In the genomic region with DNA sequence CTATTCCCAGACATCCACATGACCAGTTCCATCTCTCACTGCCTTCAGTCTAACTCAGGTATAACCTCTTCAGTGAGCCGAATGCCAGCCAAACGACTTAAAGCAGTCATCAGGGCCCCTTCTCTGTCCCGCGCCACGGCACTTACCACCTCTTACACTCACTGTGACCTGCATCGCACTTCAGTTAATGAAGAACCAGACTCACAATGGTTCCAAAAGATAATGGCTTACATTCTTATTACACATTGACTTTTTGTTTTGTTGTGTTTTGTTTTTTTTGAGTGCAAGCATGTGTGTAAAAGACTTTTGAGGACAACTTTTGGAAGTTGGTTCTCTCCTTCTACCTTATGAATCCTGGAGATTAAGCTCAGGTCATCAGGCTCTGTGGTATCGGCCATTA, we compare ENCODE assay signal across 27 mouse cellular contexts. TPM values are rescaled to one million over a fixed set of nuclear protein-coding genes. Genes with fewer than 3 reads are reported as not detected.
DNase-seq lines count a peak whose midpoint lies in the region; ATAC-seq and TF ChIP-seq lines count a peak whose summit lies in the region.
"Had no signal": no experiment of that assay in that cellular context is flagged by ENCODE, and none has a peak within 500 bp of the region (broad histone marks: within the 10 kb centered on the region; RNA-seq: fewer than 3 reads in every experiment).

No protein-coding gene starts in this region.

- H3K4me1 ChIP-seq in heart, embryonic 16.5 days (ENCODE audit: control insufficient read depth, insufficient read depth, low read length), result peaks cover 26% of the 10 kb centered on the region
- H3K4me1 ChIP-seq in kidney, postnatal 0 days (replicated peaks; ENCODE audit: insufficient read depth, low read length), result peaks cover 6% of the 10 kb centered on the region; the same call in 1 of the 2 replicates
- peaks cover 48% of the 10 kb centered on the region for H3K4me1 ChIP-seq in liver, embryonic 13.5 days (replicated peaks)

- no peak for ATAC-seq in heart, embryonic 16.5 days (replicated peaks; ENCODE audit: extremely low read depth, insufficient read depth, low FRiP score)
- ATAC-seq in kidney, postnatal 0 days (replicated peaks; ENCODE audit: low FRiP score, low read depth), result no peak
- no peak for ATAC-seq in liver, embryonic 13.5 days (ENCODE audit: low read depth)
- ATAC-seq: forebrain, embryonic 13.5 days; hindbrain, postnatal 0 days; midbrain, embryonic 15.5 days had no signal

- no peaks in the 10 kb centered on the region for H3K9me3 ChIP-seq in heart, embryonic 16.5 days (replicated peaks; ENCODE audit: control insufficient read depth, low read length)
- H3K9me3 ChIP-seq in kidney, postnatal 0 days (replicated peaks; ENCODE audit: low read length), result no peaks in the 10 kb centered on the region
- H3K9me3 ChIP-seq in liver, embryonic 13.5 days (replicated peaks), result no peaks in the 10 kb centered on the region
- H3K9me3 ChIP-seq: embryonic facial prominence, embryonic 13.5 days; forebrain, embryonic 13.5 days; heart, embryonic 13.5 days; hindbrain, embryonic 10.5 days; megakaryocyte, embryonic 14.5 days; midbrain, embryonic 15.5 days; neural tube, embryonic 12.5 days had no signal

- no peak overlapping the region for H3K9ac ChIP-seq in heart, embryonic 16.5 days (ENCODE audit: low read length)
- peak overlapping the region; percentile 8; the same call in 1 of the 2 replicates for H3K9ac ChIP-seq in kidney, postnatal 0 days (ENCODE audit: low read depth, low read length)
- H3K9ac ChIP-seq in liver, embryonic 13.5 days, result no peak overlapping the region
- H3K9ac ChIP-seq: embryonic facial prominence, embryonic 13.5 days; forebrain, embryonic 13.5 days; heart, embryonic 13.5 days; lung, embryonic 14.5 days; midbrain, embryonic 15.5 days; neural tube, embryonic 12.5 days had no signal

- H3K27me3 ChIP-seq in heart, embryonic 16.5 days (ENCODE audit: control insufficient read depth, insufficient read depth, low read length), result no peaks in the 10 kb centered on the region
- no peaks in the 10 kb centered on the region for H3K27me3 ChIP-seq in kidney, postnatal 0 days (ENCODE audit: insufficient read depth, low read length)
- H3K27me3 ChIP-seq in liver, embryonic 13.5 days, result no peaks in the 10 kb centered on the region
- H3K27me3 ChIP-seq: embryonic facial prominence, embryonic 13.5 days; forebrain, embryonic 13.5 days; heart, embryonic 13.5 days; megakaryocyte, embryonic 14.5 days; midbrain, embryonic 15.5 days; neural tube, embryonic 12.5 days had no signal

- no peak for TF ChIP-seq CTCF in kidney, postnatal 0 days (IDR thresholded peaks at IDR 0.05; ENCODE audit: low read depth)

- 87% methylated on average over 7 of the region's 7 CpGs for WGBS in heart, embryonic 16.5 days
- 83% methylated on average over 7 of the region's 7 CpGs for WGBS in kidney, postnatal 0 days
- 80% methylated on average over 7 of the region's 7 CpGs for WGBS in liver, embryonic 13.5 days (ENCODE audit: insufficient replicate concordance)

- peaks cover 6% of the 10 kb centered on the region; the same call in 1 of the 2 replicates for H3K36me3 ChIP-seq in heart, embryonic 16.5 days (ENCODE audit: control insufficient read depth, insufficient read depth)
- H3K36me3 ChIP-seq in kidney, postnatal 0 days (ENCODE audit: insufficient read depth, low read length), result no peaks in the 10 kb centered on the region
- peaks cover 15% of the 10 kb centered on the region for H3K36me3 ChIP-seq in liver, embryonic 13.5 days
- H3K36me3 ChIP-seq: midbrain, embryonic 15.5 days had no signal

- H3K4me2 ChIP-seq in heart, embryonic 16.5 days (ENCODE audit: low read depth, low read length), result peak overlapping the region; percentile 26; the same call in 1 of the 2 replicates
- no peak overlapping the region for H3K4me2 ChIP-seq in kidney, postnatal 0 days (ENCODE audit: low read length)
- H3K4me2 ChIP-seq in liver, embryonic 13.5 days, result peak overlapping the region; percentile 96
- H3K4me2 ChIP-seq: embryonic facial prominence, embryonic 13.5 days; forebrain, embryonic 13.5 days; midbrain, embryonic 15.5 days; neural tube, embryonic 12.5 days had no signal

- H3K27ac ChIP-seq in heart, embryonic 16.5 days (ENCODE audit: low read length), result no peak overlapping the region
- no peak overlapping the region for H3K27ac ChIP-seq in kidney, postnatal 0 days
- H3K27ac ChIP-seq in liver, embryonic 13.5 days, result no peak overlapping the region
- H3K27ac ChIP-seq: embryonic facial prominence, embryonic 13.5 days; forebrain, embryonic 13.5 days; heart, embryonic 13.5 days; hindbrain, embryonic 10.5 days; hindbrain, postnatal 0 days; left cerebral cortex, adult 2 months; midbrain, embryonic 15.5 days; neural tube, embryonic 12.5 days had no signal

- H3K4me3 ChIP-seq in heart, embryonic 16.5 days (ENCODE audit: low read length), result no peak overlapping the region
- H3K4me3 ChIP-seq in kidney, postnatal 0 days (replicated peaks; ENCODE audit: low read depth, low read length), result no peak overlapping the region
- H3K4me3 ChIP-seq in liver, embryonic 13.5 days (replicated peaks), result 0 out of 2 replicates have a peak overlapping the region, but pooled peaks have one; percentile 13
- H3K4me3 ChIP-seq: embryonic facial prominence, embryonic 13.5 days; erythroblast, embryonic 14.5 days; forebrain, embryonic 13.5 days; heart, embryonic 13.5 days; left cerebral cortex, adult 2 months; megakaryocyte, embryonic 14.5 days; midbrain, embryonic 15.5 days; neural tube, embryonic 12.5 days had no signal

- DNase-seq in heart, postnatal 4 days, result no peak
- peak; percentile 81 for DNase-seq in kidney, adult 9 months
- DNase-seq in kidney, postnatal 10 days, result no peak
- no peak for DNase-seq in kidney, postnatal 0 days (ENCODE audit: low spot score)
- no peak for DNase-seq in liver, embryonic 13.5 days
- no peak for DNase-seq in right cerebral cortex, postnatal 4 days
- no peak for DNase-seq in left cerebral cortex, adult 11 months (ENCODE audit: low spot score)
- DNase-seq: adrenal gland, postnatal 10 days; B cell, adult 2 months; cerebellum, adult 18-20 months; cerebellum, postnatal 14 days; layer of hippocampus, adult 9-11 months; lung, embryonic 14.5 days; lung, postnatal 36 days; right cerebral cortex, postnatal 14 days had no signal

RNA-seq across cellular contexts. Expression of a gene that starts 2.0 kb away (rescaled TPM):
- polyA plus RNA-seq in heart, embryonic 16.5 days (2015; fragmentation: Nextera tagmentation; extraction: Ambion mirVana), result 24.3 and 25.6 TPM in 2 replicates
- total RNA-seq in heart, postnatal 4 days (2021), result 10 to 100 TPM; 19.5 to 21.5 TPM
- polyA plus RNA-seq in kidney, postnatal 0 days (2015; fragmentation: Nextera tagmentation; extraction: Ambion mirVana), result 23.3 and 23.6 TPM in 2 replicates
- polyA plus RNA-seq in liver, embryonic 13.5 days (2015; fragmentation: Nextera tagmentation; extraction: Ambion mirVana), result 13.3 and 15.4 TPM in 2 replicates

RNA-seq across cellular contexts. Expression of a gene that starts 5.8 kb away (rescaled TPM):
- polyA plus RNA-seq in heart, embryonic 16.5 days (2015; fragmentation: Nextera tagmentation; extraction: Ambion mirVana), result 11.5 and 15.1 TPM in 2 replicates
- total RNA-seq in heart, postnatal 4 days (2021), result 10 to 100 TPM; 58.2 to 62.7 TPM
- 19.8 and 21.6 TPM in 2 replicates for polyA plus RNA-seq in kidney, postnatal 0 days (2015; fragmentation: Nextera tagmentation; extraction: Ambion mirVana)
- 9.0 and 9.7 TPM in 2 replicates for polyA plus RNA-seq in liver, embryonic 13.5 days (2015; fragmentation: Nextera tagmentation; extraction: Ambion mirVana)

RNA-seq across cellular contexts. Expression of a gene that starts 57.7 kb away (rescaled TPM):
- 12.5 and 15.0 TPM in 2 replicates for polyA plus RNA-seq in heart, embryonic 16.5 days (2015; fragmentation: Nextera tagmentation; extraction: Ambion mirVana)
- total RNA-seq in heart, postnatal 4 days (2021), result 1 to 10 TPM; 3.9 to 5.6 TPM
- 0.46 and 1.1 TPM in 2 replicates for polyA plus RNA-seq in kidney, postnatal 0 days (2015; fragmentation: Nextera tagmentation; extraction: Ambion mirVana)
- polyA plus RNA-seq in liver, embryonic 13.5 days (2015; fragmentation: Nextera tagmentation; extraction: Ambion mirVana), result 0.32 and 0.58 TPM in 2 replicates
- total RNA-seq: granulocyte monocyte progenitor cell, adult 5-6 weeks had no signal
- polyA plus RNA-seq: erythroblast, embryonic 14.5 days had no signal
